Mouse (Mus musculus): Measurements from ENCODE around the gene Atmin. TPM values are rescaled to one million over a fixed set of nuclear protein-coding genes. Genes with fewer than 3 reads are reported as not detected.

Gene Atmin
- total RNA-seq (2017), result 20.7 to 30.9 TPM (median 25.9 TPM) in 3 replicates

DNA sequence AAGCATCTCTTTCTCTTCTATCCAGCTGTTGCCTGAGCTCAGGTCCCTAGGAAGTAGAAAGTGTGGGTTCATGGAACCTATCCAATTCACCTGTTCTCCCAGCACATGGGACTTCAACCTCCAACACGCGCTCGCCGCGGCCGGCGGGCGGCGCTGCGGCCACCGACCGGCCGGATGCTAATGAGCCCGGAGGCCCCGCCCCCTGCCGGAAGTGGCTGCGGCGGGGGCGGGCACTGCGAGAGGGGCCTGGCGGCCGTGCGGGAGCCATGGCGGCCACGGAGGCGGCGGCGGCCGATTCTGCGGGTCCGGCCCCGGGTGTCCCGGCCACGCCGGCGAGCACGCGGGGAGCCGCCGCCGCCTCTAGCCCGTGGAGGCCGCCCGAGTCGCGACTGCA is at the start of gene Atmin:
TSS of gene Atmin (plus strand) at position 233 of the 394 bp plus-strand sequence.
- ATAC-seq (replicated peaks; ENCODE audit: insufficient number of reproducible peaks, low FRiP score, low TSS enrichment, poor library complexity, severe bottlenecking), result no peak

DNA sequence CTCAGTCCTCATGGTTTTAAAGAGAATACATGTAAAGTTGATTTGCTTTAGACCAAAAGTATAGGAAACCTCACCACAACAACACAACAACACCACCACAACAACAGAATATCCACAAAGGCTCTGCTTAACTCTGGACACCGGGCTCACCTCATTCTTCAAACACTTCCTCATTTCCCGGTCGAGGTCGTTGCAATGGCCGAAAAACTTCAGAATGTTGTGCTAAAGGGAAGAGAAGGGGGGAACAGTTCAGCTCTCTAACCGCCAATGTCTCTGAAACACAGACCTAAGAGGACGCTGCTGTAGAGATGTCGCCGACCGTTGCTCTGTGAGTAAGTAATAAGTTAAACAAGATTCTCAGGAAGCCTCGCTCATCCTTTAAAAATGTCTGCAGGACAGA is 49.3 kb upstream of the Atmin start:
- no peak for ATAC-seq (replicated peaks; ENCODE audit: insufficient number of reproducible peaks, low FRiP score, low TSS enrichment, poor library complexity, severe bottlenecking)

DNA sequence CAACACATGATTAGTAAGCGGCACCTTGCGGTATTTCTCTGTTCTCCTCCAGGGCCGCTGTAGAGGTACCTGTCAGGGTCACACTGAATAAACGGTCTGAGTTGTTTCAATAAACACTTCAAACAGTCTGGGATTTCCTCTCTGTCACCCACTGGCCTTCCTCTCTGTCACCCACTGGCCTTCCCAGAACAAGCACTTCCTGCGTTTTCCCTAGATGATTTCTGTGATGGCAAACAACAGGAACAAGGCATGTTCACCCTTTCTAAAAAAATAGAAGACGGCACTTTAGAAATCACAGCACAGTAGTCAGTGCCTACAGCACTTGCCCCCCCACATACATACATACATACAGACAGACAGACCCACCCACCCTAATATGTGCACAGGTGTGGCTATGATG is 47.7 kb upstream of the Atmin start:
- no peak for ATAC-seq (replicated peaks; ENCODE audit: insufficient number of reproducible peaks, low FRiP score, low TSS enrichment, poor library complexity, severe bottlenecking)

DNA sequence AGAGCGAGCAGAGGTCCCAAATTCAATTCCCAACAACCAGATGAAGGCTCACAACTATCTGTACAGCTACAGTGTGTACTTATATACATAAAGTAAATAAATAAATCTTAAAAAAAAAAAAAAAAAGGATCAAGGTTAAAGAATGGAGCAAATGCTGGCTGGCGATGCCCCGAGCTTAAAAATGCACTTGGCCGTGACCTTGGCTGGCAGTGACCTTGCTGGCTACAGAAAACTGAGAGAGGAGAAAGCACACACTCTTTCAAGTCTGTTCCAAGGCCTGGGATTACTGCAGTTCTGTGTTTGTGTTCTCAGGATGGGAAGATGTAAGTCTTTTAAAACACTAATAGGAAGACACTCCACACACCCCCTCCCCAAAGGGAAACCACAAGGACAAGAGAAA is 38.5 kb upstream of the Atmin start:
- no peak for ATAC-seq (replicated peaks; ENCODE audit: insufficient number of reproducible peaks, low FRiP score, low TSS enrichment, poor library complexity, severe bottlenecking)

DNA sequence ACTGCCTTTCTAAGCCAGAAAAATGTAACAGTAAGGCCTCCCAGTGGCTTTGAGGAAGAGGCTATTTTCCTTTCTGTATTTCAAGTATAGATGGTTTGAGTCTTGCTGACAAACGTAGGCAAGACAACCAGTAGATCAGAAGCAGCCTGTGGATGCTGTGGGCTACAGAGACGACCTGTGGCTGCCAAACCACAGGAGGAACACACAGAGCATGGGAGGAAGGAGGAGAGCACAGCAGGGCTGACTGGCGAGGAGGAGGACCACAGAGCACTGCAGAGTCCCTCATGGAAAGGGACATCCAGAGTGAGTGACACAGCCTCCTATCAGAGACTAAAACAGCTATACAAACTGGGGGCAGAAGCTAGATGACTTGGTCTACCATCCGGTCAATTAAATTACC is 37.9 kb upstream of the Atmin start:
- no peak for ATAC-seq (replicated peaks; ENCODE audit: insufficient number of reproducible peaks, low FRiP score, low TSS enrichment, poor library complexity, severe bottlenecking)

DNA sequence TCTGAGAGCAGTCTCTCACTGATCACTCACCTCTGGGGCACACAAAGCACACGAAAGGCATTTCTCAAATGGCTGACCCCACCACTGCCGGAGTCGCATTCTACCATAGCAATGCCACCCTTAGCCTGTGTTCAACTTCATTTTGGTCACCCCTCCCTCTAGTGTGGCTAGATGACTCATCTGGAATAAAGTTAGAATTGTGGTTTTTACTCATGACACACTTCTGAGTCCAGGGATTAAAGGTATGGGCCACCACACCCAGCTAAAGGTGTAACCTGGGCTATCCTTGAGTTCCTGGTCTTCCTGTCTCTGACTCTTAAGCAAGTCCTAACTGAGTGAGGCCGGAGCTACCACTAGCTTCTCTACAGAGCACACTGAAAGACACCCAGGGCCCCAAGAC is 37.4 kb upstream of the Atmin start:
- no peak for ATAC-seq (replicated peaks; ENCODE audit: insufficient number of reproducible peaks, low FRiP score, low TSS enrichment, poor library complexity, severe bottlenecking)

DNA sequence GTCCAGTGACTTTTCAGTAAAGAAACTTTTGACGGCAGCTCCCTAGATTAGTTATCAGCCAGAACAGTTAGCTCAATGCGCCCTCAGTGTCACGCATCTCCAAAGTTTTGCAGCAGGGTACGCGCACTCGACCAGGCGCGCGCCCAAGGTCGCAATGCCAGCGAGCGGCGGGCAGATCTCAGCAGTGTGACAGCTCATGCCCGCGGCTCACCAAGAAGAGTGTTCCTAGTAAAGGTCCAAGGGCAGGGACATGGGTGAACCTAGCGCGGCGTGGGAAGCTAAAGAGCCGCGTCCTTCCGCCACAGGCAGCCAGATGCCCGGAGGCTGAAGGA is 22.2 kb upstream of the Atmin start:
- no peak; the same call in 1 of the 2 replicates for ATAC-seq (replicated peaks; ENCODE audit: insufficient number of reproducible peaks, low FRiP score, low TSS enrichment, poor library complexity, severe bottlenecking)

DNA sequence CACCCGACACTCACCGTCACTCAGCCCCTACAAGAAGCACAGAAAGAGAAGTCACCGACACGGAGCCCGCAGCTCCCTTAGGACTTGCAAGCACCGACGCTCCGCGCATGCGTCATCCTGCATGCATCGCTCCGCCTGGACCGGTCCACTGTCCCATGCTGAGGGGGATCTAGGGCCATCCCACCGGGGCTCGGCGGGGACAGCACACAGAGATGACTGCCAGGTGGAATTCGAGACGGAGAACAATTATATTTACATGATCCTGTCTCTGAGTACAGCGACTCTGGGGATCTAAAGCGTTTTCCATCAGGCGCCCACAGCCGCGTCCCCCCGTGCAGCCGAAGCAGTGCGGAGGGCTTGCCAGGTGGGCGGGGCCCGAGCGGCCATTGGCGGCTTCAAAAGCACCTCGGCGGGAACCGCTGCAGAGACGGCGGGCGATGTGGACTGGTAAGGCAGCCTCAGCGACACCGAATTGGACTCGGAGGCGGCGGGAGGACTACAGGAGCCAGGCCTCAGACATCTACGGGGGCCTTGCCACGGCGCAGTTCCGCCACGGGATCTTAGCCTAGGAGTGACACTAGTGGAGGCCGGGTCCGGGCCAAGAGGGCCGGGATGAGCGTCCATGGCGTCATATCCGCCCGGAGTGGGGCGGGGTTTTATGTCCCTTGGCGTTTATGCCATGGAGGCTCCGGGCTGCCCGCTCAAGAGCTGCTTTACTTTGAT is 21.7 kb upstream of the Atmin start, which contains the start of the genes Cmc2 and Cenpn:
TSS of gene Cmc2 (minus strand) at position 119 of the 723 bp plus-strand sequence.
TSS of gene Cenpn (plus strand) at position 394 of the 723 bp plus-strand sequence.
- ATAC-seq (replicated peaks; ENCODE audit: insufficient number of reproducible peaks, low FRiP score, low TSS enrichment, poor library complexity, severe bottlenecking), result peak; percentile 91

DNA sequence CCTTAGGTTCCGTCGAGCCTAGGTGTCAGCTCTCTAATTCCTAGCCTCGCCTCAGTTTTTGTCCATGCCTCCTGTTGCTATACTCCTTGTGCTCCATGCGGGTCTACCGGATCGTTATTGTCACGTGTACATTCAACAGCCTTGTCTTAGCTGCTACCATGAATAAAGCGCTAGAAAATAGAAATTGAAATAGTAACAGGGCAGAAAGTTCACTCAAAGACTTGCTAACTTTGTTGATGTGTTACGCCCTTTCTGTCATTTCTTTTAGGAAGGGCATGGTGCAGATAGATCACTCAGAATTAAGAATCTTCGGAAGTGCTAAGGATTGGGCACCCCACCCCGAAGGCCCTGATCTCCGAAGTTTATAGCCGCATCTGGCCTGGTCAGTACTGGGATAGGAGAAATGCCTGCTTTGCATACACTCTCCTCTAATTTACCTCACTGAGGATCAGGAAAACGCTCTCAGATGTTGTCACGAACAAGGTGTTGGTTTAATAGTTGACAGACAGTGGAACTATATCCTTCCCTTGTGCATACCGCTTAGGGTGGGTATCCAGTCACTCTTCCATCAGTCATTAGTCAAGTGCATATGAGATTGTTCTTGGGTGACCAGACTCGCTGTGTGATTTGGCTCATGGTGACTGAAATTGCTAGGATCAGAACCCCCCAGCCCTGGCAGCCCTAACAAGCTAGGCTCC is 21.0 kb upstream of the Atmin start:
- ATAC-seq (replicated peaks; ENCODE audit: insufficient number of reproducible peaks, low FRiP score, low TSS enrichment, poor library complexity, severe bottlenecking), result no peak

DNA sequence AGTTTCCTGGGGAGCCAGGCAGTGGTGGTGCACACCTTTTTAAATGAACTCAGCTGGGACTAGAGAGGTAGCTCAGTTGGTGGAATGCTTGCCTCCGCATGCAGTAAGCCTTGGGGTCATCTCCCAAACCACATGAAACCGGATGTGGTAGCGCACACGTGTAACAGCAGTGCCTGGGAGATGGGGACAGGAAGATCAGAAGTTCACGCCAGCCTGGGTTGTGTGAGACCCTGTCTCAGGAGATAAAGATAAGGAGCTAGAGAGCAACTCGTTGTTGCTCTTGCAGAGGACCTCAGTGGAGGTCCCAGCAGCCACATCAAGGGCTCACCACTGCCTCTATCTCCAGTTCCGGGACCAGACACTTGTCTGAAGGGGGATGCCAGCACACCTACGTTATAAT is 19.7 kb upstream of the Atmin start:
- ATAC-seq (replicated peaks; ENCODE audit: insufficient number of reproducible peaks, low FRiP score, low TSS enrichment, poor library complexity, severe bottlenecking), result no peak

DNA sequence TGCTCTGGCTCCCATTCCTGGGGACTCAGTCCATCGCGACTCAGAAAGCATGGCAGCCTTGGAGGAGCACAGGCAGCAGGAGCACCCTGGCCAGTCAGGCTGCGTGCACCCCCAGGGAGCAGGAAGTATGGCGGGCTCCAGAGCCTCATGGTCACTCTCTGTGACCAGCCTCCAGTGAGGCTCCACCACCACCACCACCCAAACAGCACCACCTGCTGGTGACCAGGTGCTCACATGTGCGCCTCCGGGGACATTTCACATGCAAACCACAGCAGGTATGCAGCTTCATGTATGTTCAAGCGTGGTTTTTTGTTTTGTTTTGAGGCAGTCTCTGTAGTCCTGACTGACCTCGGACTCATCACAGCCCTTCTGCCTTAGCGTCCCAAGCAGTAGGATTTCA is 15.3 kb upstream of the Atmin start:
- peak; percentile 69; the same call in 1 of the 2 replicates for ATAC-seq (replicated peaks; ENCODE audit: insufficient number of reproducible peaks, low FRiP score, low TSS enrichment, poor library complexity, severe bottlenecking)

DNA sequence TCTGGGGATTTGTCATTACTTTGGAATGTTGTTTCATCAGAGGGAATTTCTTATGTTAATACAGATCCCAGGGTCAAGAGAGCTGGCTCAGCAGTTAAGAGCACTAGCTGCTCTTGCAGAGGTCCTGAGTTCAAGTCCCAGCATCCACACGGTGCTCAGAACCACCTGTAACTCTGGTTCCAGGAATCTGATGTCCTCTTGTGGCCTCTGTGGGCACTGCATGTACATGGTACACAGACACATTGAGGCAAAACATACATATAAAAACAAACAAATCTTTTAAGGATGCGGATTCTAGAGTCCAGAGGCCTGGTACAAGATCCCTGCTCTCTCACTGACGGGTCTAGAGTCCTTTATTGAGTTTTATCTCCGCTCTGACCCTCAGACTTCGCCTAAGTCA is 14.6 kb upstream of the Atmin start:
- no peak for ATAC-seq (replicated peaks; ENCODE audit: insufficient number of reproducible peaks, low FRiP score, low TSS enrichment, poor library complexity, severe bottlenecking)

DNA sequence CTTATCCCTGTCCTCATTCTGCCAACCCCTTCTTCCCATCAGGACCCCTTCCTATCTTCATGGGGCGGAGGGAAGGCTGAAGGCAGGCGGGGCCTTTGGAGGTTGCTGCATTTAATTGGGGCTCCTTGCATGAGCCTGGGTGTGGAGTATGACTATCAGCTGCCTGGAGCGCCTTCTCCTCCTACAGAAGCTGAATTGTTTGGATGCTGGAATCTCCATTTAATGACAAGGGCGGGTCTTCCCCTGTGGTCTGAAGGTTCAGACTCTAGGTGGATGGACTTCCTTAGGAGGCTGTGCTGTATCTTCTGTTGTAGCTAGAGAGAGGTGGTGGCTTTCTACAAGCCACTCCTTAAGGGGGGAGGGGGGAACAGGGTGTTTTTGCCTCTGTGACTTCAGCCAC is 8.2 kb upstream of the Atmin start:
- ATAC-seq (replicated peaks; ENCODE audit: insufficient number of reproducible peaks, low FRiP score, low TSS enrichment, poor library complexity, severe bottlenecking), result no peak

DNA sequence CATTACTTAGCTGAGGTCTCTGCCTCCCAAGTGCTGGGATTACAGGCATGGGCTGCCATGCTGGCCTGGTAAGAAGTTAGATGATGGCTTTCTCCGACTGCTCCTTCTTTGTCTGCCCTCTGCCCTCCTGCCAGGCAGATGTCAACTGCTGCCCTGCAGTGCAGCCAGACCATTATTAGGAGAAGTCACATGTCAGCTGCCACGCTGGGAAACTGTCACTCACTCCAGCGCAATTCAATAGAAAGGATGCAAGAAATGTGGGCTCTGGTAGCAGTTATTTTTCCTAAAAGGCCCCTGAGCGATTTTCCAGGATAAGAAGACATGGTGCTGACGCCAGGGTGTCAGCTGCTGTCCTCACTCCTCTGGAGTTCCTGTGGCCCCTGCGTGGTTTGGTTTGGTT is 7.7 kb upstream of the Atmin start:
- no peak for ATAC-seq (replicated peaks; ENCODE audit: insufficient number of reproducible peaks, low FRiP score, low TSS enrichment, poor library complexity, severe bottlenecking)

DNA sequence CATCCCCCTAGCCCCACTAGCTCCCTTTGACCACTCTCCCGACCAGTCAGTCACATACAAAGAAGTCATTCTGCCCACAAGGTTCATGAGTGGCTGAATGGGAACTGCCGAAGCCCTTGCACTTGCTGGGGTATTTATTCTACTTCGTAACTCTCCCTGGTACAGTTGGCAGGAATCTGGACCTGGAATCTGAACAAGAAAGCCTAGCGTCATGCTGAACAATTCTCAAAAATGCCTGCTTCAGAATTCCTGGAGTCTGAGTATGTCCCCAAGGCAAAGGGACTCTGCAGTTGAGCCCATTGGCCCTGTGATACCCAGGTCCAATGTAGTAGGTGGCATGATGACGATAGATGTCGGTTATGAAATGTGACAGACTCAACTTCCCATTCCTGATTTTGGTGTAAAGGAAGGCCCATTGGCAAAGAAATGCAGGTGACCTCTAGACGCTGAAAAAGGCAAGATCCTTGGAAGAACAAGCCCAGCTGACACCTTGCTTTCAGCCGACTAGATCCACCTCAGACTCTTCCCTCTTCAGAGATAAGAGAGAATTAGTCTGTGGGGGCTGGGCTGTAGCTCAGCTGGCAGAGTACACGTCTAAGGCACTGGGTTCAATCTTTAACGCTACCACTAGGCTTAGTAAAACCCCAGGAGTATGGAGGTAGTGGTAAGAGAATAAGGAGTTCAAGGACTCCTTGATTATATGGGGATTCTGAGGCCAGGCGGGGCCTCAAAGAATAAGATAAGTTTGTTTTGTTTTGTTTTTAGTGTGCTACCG is 722 bp upstream of the Atmin start:
- ATAC-seq (replicated peaks; ENCODE audit: insufficient number of reproducible peaks, low FRiP score, low TSS enrichment, poor library complexity, severe bottlenecking), result no peak

DNA sequence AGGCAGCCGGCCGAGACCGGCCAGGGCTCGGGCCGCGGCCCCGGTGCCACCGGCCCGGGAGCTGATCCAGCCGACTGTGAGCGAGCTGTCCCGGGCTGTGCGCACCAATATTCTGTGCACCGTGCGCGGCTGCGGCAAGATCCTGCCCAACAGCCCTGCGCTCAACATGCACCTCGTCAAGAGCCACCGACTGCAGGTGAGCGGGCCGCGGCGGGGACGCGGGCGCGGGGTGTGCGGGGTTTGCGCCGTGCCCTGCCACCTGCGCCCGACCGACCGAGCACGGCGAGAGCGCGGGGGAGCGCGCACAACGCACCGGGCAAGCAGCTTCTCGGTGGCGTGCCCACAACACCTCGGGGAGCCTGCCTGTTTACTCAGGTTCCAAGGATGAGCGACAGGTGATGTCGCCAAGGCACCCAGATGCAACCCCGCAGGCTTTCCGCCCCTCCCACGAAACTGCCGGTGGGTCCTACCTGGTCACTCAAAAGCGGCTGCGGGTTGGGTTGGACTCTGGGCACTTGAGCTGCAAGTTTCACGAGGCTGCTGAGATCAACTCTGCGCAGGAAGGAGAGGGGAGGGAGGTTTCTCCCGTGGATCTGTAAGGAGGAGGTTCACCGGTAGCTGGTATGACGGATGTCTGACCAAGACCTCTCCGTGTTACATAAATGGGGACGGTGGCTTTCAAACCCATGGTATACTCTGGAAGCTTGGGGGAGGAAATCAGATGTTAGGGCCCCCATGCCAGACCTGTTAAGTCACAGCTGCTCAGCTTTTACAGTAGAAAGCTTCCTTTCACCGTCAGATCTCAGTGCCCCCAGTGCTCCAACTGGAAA is 577 bp downstream of the Atmin start:
- no peak for ATAC-seq (replicated peaks; ENCODE audit: insufficient number of reproducible peaks, low FRiP score, low TSS enrichment, poor library complexity, severe bottlenecking)

DNA sequence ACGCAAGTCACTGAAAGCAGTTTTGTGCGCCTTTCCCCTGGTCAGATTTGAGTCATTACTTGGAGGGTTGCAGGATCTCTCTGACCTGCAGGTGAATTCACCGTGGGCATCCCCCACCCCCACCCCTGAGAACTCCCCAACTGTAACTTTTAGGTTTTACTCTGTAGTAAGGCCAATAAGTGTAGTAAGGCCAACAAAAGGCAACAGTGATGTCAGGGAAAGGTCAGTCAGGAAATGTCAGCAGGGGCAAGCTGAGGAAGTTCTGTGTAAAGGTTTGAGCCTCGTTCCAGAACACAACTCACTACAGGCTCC is 1.1 kb downstream of the Atmin start:
- 0 out of 2 replicates have a peak, but pooled peaks have one; percentile 24 for ATAC-seq (replicated peaks; ENCODE audit: insufficient number of reproducible peaks, low FRiP score, low TSS enrichment, poor library complexity, severe bottlenecking)

DNA sequence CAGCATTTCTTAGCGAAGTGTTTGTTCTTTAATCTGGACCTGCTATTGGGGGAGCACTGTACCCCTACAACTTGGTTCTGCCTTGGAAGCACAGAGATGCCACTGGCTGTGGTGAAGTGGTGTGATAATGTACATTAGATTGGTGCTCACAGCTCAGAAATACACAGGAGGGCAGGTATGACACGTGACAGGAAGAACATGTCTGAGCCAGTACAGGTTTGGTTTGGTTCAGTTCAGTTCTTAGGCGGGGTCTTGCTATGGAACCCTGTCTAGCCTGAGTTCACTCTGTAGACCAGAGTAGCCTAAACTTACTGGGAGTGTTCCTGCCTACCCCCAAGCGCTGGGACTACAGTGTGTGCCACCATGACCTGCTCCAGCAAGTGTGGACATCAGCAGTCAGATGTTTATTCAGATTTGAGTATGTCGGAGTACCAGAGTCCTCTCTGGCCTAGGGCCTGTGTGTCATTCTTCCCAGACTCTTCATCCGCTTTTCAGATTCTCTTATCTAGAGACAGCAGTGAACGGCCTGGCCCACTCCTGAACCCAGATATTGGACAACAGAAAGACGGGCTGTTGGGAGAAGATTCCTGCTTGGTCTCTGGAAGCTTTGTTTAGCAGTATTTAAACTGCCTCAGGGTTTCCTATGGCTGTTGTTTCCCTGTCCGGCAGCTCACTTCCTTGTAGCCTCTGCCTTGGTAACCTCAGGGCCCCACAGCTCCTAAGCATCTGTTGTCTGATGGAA is 2.1 kb downstream of the Atmin start:
- ATAC-seq (replicated peaks; ENCODE audit: insufficient number of reproducible peaks, low FRiP score, low TSS enrichment, poor library complexity, severe bottlenecking), result no peak
